Mouse (Mus musculus): ENCODE data around the gene Gm2022. TPM values are rescaled to one million over a fixed set of nuclear protein-coding genes. Genes with fewer than 3 reads are reported as not detected.

Gm2022 gene
- polyA plus RNA-seq, 1 experiment from 2014 or later, result not detected

Other genes starting within 250 kb of the Gm2022 start
- not detected in 2 replicates for gene Gm21319, start 119.6 kb upstream of the Gm2022 start, polyA plus RNA-seq (2014; fragmentation: Nextera tagmentation; extraction: Ambion mirVana)
- not detected in 2 replicates for gene Gm21936, start 99.9 kb upstream of the Gm2022 start, polyA plus RNA-seq (2014; fragmentation: Nextera tagmentation; extraction: Ambion mirVana)
- 0.13 TPM in 1 of 2 replicates, not detected in the other for gene BB287469, start 78.8 kb upstream of the Gm2022 start, polyA plus RNA-seq (2014; fragmentation: Nextera tagmentation; extraction: Ambion mirVana)
- not detected in 2 replicates for gene Gm2001, start 53.0 kb upstream of the Gm2022 start, polyA plus RNA-seq (2014; fragmentation: Nextera tagmentation; extraction: Ambion mirVana)
- not detected in 2 replicates for gene Gm2016, start 21.3 kb upstream of the Gm2022 start, polyA plus RNA-seq (2014; fragmentation: Nextera tagmentation; extraction: Ambion mirVana)
- not detected in 2 replicates for gene Gm2035, start 24.5 kb downstream of the Gm2022 start, polyA plus RNA-seq (2014; fragmentation: Nextera tagmentation; extraction: Ambion mirVana)
- not detected in 2 replicates for gene Gm2042, start 58.7 kb downstream of the Gm2022 start, polyA plus RNA-seq (2014; fragmentation: Nextera tagmentation; extraction: Ambion mirVana)
- gene Gm2075, start 116.5 kb downstream of the Gm2022 start, polyA plus RNA-seq (2014; fragmentation: Nextera tagmentation; extraction: Ambion mirVana), result not detected in 2 replicates
- gene Gm6803, start 123.4 kb downstream of the Gm2022 start, polyA plus RNA-seq (2014; fragmentation: Nextera tagmentation; extraction: Ambion mirVana), result not detected in 2 replicates
- gene Gm2056, start 131.6 kb downstream of the Gm2022 start, polyA plus RNA-seq (2014; fragmentation: Nextera tagmentation; extraction: Ambion mirVana), result not detected in 2 replicates
- not detected in 2 replicates for gene Gm16368, start 188.3 kb downstream of the Gm2022 start, polyA plus RNA-seq (2014; fragmentation: Nextera tagmentation; extraction: Ambion mirVana)

All from hindbrain, embryonic 14.5 days (tissue).